Mouse (Mus musculus): ENCODE results near the gene Il17d. TPM values are rescaled to one million over a fixed set of nuclear protein-coding genes. Genes with fewer than 3 reads are reported as not detected.
A peak's percentile ranks its signal among the peaks of the same experiment; 100 is the strongest.

Il17d gene
- polyA plus RNA-seq, 1 experiment from 2014 or later, result 4.8 TPM

DNA sequence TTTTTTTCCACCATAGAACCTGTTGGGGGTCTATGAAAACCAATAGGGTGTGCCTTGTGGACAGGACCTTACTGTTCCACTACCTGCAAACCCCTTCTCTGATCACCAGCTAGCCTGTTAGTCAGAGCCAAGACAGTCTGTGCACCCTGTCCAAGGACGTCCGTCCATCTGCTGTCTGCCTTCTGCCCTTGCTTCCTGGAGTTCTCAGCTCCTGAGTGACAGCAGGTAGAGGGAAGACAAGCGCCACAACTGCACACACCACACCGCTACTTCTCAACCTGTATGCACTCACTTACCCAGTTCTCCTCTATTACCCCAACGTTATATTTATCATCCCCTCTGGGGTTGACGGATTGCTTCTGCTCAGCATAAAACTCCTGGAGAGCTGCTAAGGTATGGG is 41.0 kb downstream of the Il17d start:
- no peak overlapping the region for H3K9ac ChIP-seq
- WGBS, result 89% methylated on average over 6 of the region's 6 CpGs

DNA sequence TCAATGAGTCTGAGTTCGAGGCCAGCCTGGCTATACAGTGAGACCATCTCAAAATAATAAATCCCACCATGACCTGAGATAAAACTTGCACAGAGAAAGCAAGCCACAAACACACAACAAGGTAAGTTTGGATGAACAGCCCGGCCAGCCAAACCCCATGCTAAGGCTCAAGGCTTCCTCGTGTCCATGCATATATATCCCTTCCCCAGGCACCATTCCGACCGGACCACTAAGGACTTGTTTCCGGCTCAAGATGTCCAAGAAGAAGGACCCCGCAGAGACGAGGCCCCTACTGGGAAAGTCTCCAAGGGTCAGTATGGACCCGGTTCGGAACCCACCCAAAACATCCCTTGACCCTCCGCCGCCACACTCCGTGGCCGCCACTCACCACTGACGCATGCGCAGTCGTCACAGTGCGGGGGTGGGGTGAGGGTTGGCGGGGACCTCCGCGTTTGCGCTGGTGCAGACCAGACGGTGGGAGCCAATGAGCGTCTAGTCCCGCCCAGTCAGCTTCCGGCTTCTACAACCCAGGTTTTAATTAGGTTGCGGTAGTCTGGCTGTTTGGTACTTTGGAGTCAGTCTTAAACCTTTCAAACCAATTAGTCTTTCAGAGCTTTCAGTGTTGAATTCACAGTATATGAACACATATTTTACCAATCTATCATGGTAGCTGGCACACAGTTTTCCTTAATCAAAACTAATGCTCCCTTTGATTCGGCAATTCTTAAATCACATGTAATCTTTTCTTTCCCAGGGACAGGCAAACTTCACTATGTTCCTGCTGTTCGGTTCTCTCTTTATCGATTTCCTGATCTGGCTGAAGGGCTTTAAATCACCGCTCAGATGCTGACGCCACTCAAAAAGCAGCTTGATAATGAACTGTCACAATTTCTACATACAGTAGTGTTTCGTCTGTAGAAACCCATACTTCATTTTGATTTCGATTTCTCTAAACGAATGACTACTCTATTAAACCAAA is 46.9 kb downstream of the Il17d start, which contains the start of gene Eef1akmt1:
Gene Eef1akmt1, minus strand, starts transcription at position 458 of the 979 bp plus-strand sequence.
- H3K4me3 ChIP-seq, result peak within 1 kb of the TSS; percentile 55
- H3K4me1 ChIP-seq, result peaks cover 5% of the 10 kb centered on the region; the same call in 1 of the 2 replicates
- no peaks in the 10 kb centered on the region for H3K27me3 ChIP-seq
- peak within 1 kb of the TSS; percentile 73 for H3K9ac ChIP-seq
- peaks cover 3% of the 10 kb centered on the region for H3K36me3 ChIP-seq
- peak within 1 kb of the TSS; percentile 59 for H3K4me2 ChIP-seq (replicated peaks)
- H3K9me3 ChIP-seq (replicated peaks), result no peaks in the 10 kb centered on the region
- WGBS, result 11% methylated on average over 35 of the region's 35 CpGs
- ATAC-seq (ENCODE audit: low FRiP score), result peak; percentile 100
- H3K27ac ChIP-seq, result peak within 1 kb of the TSS; percentile 70

More for the DNA sequence above, 41.0 kb downstream of the Il17d start:
- H3K9me3 ChIP-seq (replicated peaks), result no peaks in the 10 kb centered on the region
- no peak overlapping the region for H3K4me2 ChIP-seq (replicated peaks)
- H3K27me3 ChIP-seq, result no peaks in the 10 kb centered on the region
- ATAC-seq (ENCODE audit: low FRiP score), result no peak
- H3K4me3 ChIP-seq, result no peak overlapping the region
- peaks cover 2% of the 10 kb centered on the region; the same call in 1 of the 2 replicates for H3K4me1 ChIP-seq
- H3K36me3 ChIP-seq, result 0 out of 2 replicates have a peak, but pooled peaks cover 4% of the 10 kb centered on the region
- no peak overlapping the region for H3K27ac ChIP-seq

DNA sequence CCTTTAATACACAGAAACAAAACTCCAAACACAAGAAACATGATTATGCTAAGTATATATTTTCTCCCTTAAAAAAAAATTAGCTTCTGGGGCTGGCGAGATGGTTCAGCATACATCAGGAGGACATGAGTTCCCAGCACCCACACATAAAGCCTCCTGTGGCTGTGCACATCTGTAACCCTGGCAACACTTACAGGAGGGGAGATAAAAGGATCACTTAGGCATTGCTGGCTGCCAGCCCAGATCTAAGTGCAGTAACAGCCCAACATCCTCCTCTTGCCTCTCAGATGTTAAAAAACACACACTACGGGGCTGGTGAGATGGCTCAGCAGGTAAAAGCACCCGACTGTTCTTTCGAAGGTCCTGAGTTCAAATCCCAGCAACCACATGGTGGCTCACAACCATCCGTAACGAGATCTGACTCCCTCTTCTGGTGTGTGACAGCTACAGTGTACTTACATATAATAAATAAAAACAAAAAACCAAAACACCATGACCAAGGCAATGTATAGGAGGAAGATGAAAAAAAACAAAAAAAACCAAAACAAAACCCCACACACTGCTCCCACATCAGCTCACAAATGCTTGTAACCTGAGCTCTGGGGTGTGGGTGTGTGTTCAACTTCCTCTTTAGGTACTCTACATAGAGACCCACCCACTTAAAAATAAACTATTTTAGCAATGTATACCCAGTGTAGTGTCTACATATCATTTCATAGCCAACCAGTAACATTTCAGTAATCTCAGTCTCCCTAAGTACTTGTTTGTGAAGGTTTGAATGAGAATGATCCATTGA is 50.4 kb downstream of the Il17d start:
- peaks cover 11% of the 10 kb centered on the region for H3K36me3 ChIP-seq
- WGBS, result 88% methylated on average over 6 of the region's 6 CpGs
- H3K4me3 ChIP-seq, result no peak overlapping the region
- no peak overlapping the region for H3K9ac ChIP-seq
- no peaks in the 10 kb centered on the region for H3K9me3 ChIP-seq (replicated peaks)
- H3K4me1 ChIP-seq, result peaks cover 5% of the 10 kb centered on the region; the same call in 1 of the 2 replicates
- ATAC-seq (ENCODE audit: low FRiP score), result no peak
- H3K4me2 ChIP-seq (replicated peaks), result no peak overlapping the region
- H3K27ac ChIP-seq, result no peak overlapping the region
- no peaks in the 10 kb centered on the region for H3K27me3 ChIP-seq

DNA sequence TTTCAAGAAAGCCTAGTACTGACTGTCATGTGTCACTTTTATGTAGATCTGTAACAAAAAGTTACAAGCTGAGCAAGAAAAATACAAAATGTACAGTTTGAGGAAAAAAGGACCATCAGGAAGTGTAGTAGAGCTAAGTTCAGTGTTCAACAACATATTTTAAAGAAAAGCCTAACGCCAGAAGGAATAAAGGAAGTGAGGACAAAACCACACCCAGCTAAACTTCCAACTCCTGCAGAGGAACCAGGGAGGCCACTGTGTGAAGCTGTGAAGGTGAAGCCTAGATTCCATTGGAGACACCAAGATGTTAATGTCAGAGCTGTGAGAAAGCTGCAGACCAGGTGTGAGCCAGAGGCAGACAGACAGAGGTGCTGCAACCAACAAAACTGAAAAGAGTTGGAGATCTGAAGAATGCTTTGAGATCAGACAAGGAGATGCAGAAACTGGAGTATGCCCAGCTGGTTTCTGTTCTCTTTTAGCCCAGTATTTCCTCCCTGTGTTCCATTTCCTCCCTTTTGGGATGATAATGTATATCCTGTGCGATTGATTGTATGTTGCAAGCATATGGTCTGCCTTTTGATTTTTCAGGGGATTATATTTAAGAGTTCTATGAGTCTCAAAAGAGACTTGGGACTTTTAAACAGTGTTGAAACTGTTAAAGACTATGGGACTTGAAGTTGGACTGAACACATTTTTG is 51.9 kb downstream of the Il17d start:
- no peak overlapping the region for H3K27ac ChIP-seq
- no peak overlapping the region for H3K4me3 ChIP-seq
- H3K27me3 ChIP-seq, result no peaks in the 10 kb centered on the region
- H3K9me3 ChIP-seq (replicated peaks), result no peaks in the 10 kb centered on the region
- H3K9ac ChIP-seq, result no peak overlapping the region
- no peak for ATAC-seq (ENCODE audit: low FRiP score)
- peaks cover 20% of the 10 kb centered on the region for H3K36me3 ChIP-seq
- 96% methylated on average over 2 of the region's 2 CpGs for WGBS
- H3K4me1 ChIP-seq, result no peaks in the 10 kb centered on the region
- H3K4me2 ChIP-seq (replicated peaks), result no peak overlapping the region

DNA sequence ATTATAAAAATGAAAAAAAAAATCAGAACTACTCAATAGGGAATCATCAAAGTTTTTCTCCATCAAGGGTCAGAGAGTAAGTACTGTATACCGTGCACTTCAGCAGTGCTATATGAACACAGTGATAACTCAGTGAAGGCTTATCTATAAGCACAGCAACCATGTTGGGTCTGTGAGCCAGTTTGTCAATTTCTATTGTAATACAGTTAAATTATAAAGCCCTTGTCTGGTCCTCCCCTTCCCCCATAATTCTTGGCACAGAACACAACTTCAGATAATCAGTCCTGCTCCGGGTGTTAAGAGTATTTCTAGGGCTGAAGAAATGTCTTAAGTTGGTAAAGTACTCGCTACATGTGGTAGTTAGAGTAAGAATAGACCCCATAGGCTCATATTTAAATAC is 67.3 kb downstream of the Il17d start:
- H3K9me3 ChIP-seq (replicated peaks), result no peaks in the 10 kb centered on the region
- no peaks in the 10 kb centered on the region for H3K4me1 ChIP-seq
- H3K36me3 ChIP-seq, result peaks cover 60% of the 10 kb centered on the region
- H3K9ac ChIP-seq, result no peak overlapping the region
- no peak for ATAC-seq (ENCODE audit: low FRiP score)
- WGBS, result 92% methylated on average over 3 of the region's 3 CpGs
- H3K27me3 ChIP-seq, result no peaks in the 10 kb centered on the region
- H3K4me3 ChIP-seq, result no peak overlapping the region
- H3K27ac ChIP-seq, result no peak overlapping the region
- H3K4me2 ChIP-seq (replicated peaks), result no peak overlapping the region

Other genes with a start within 250 kb of the Il17d start
- 10.4 and 11.0 TPM in 2 replicates for gene Cryl1, start 126.2 kb upstream of the Il17d start, polyA plus RNA-seq (2016; fragmentation: Nextera tagmentation; extraction: Ambion mirVana)
- gene Ift88, start 100.7 kb upstream of the Il17d start, polyA plus RNA-seq (2016; fragmentation: Nextera tagmentation; extraction: Ambion mirVana), result 18.2 TPM in 2 replicates
- gene Eef1akmt1, start 46.8 kb downstream of the Il17d start, polyA plus RNA-seq (2016; fragmentation: Nextera tagmentation; extraction: Ambion mirVana), result 65.6 and 80.2 TPM in 2 replicates
- gene Xpo4, start 140.7 kb downstream of the Il17d start, polyA plus RNA-seq (2016; fragmentation: Nextera tagmentation; extraction: Ambion mirVana), result 24.4 and 24.8 TPM in 2 replicates
- not detected in 2 replicates for gene Gm49361, start 221.3 kb downstream of the Il17d start, polyA plus RNA-seq (2016; fragmentation: Nextera tagmentation; extraction: Ambion mirVana)
- 21.3 and 23.9 TPM in 2 replicates for gene Lats2, start 233.6 kb downstream of the Il17d start, polyA plus RNA-seq (2016; fragmentation: Nextera tagmentation; extraction: Ambion mirVana)